Mouse (Mus musculus) spleen, postnatal 4 days (tissue): ENCODE measurements around the gene Gfm2.

ENCODE experiments used
- DNase-seq, 2 experiments: peaks; one replicate each; pipeline ENCODE4 v3.0.0; 2022; ENCODE audit warnings: low spot score in 2 of 2

Gfm2 gene

GRCm38 (mm10) chr13:97227795-97228194 is 90.1 kb downstream of the Gfm2 start:
- no peak for DNase-seq

- no peak for DNase-seq
These were observed 92.4 kb downstream of the Gfm2 start for GRCm38 (mm10) chr13:97230101-97230500.
